9 mouse cellular contexts compared by ENCODE assay signal in genomic region chr6:134389248-134389891, GRCm38 (mm10). TPM values are rescaled to one million over a fixed set of nuclear protein-coding genes. Genes with fewer than 3 reads are reported as not detected.
A peak's percentile ranks its signal among the peaks of the same experiment; 100 is the strongest.
DNase-seq lines count a peak whose midpoint lies in the region; TF ChIP-seq lines count a peak whose summit lies in the region.
"Had no signal": no experiment of that assay in that cellular context is flagged by ENCODE, and none has a peak within 500 bp of the region (broad histone marks: within the 10 kb centered on the region; RNA-seq: fewer than 3 reads in every experiment).

No protein-coding gene starts in this region.

- no peak overlapping the region for H3ac ChIP-seq in C2C12 (ENCODE audit: control insufficient read depth, insufficient read length, low read depth)

- no peaks in the 10 kb centered on the region for H3K79me3 ChIP-seq in C2C12 (ENCODE audit: low read depth)

- H3K27me3 ChIP-seq in C2C12 (ENCODE audit: control insufficient read depth, insufficient read depth, insufficient read length), result no peaks in the 10 kb centered on the region
- H3K27me3 ChIP-seq: hindbrain, embryonic 15.5 days had no signal

- peak; percentile 61 for TF ChIP-seq CTCF in C2C12 (IDR thresholded peaks at IDR 0.05; ENCODE audit: control insufficient read depth, insufficient read depth, insufficient read length)
- TF ChIP-seq CTCF in gastrocnemius, adult 2 months (IDR thresholded peaks at IDR 0.05), result peak; percentile 78

- H3K4me3 ChIP-seq in C2C12 (ENCODE audit: insufficient read depth, poor library complexity, severe bottlenecking), result no peak overlapping the region
- H3K4me3 ChIP-seq in gastrocnemius, adult 2 months, result no peak overlapping the region
- H3K4me3 ChIP-seq: hindbrain, embryonic 15.5 days had no signal

- no peak overlapping the region for H3K27ac ChIP-seq in gastrocnemius, adult 2 months
- H3K27ac ChIP-seq: hindbrain, embryonic 15.5 days had no signal

- intact Hi-C loops in gastrocnemius, adult 2 months (cut with DNase I), result loop anchor here (1.0 to 10.0 kb wide), 2 partner anchors 145 to 428 kb away; no protein-coding TSS in a partner anchor

- no peaks in the 10 kb centered on the region for H3K36me3 ChIP-seq in C2C12 (ENCODE audit: control insufficient read depth, insufficient read depth)
- H3K36me3 ChIP-seq: hindbrain, embryonic 15.5 days had no signal

- peak; percentile 78 for DNase-seq in WW6 (ENCODE audit: low read depth, low spot score)
- peak; percentile 89 to 94 for DNase-seq in cerebellum, postnatal 14 days
- peak; percentile 75 for DNase-seq in gastrocnemius, adult 2 months
- peak; percentile 88 to 90 for DNase-seq in kidney, postnatal 4 days
- peak; percentile 77 for DNase-seq in lung, postnatal 10 days
- DNase-seq in ovary, postnatal 36 days (ENCODE audit: low spot score), result peak; percentile 74
- DNase-seq in thymus, postnatal 14 days, result peak; percentile 79

- no peaks in the 10 kb centered on the region for H3K79me2 ChIP-seq in C2C12 (ENCODE audit: control insufficient read depth, insufficient read depth)

TF ChIP-seq in C2C12, 6 proteins besides CTCF, POLR2A, EP300 and RAD21:
- TF ChIP-seq MYOG (IDR thresholded peaks at IDR 0.05; ENCODE audit: control insufficient read depth, extremely low read depth, insufficient read length) (no peak), MAX (IDR thresholded peaks at IDR 0.05) (no peak), CEBPB (IDR thresholded peaks at IDR 0.05; ENCODE audit: low read depth) (no peak), USF1 (IDR thresholded peaks at IDR 0.05; ENCODE audit: low read depth) (no peak), FOSL1 (IDR thresholded peaks at IDR 0.05; ENCODE audit: insufficient read depth, low read length, poor library complexity, severe bottlenecking) (no peak), MYOD1 (IDR thresholded peaks at IDR 0.05; ENCODE audit: control insufficient read depth, insufficient read length, low read depth) (no peak)

RNA-seq across cellular contexts. Expression of gene Bcl2l14, which starts 6.7 kb away (rescaled TPM):
- polyA plus RNA-seq in C2C12 (2012; fragmentation: generic; extraction: Trizol), result not detected
- not detected for total RNA-seq in gastrocnemius, adult 2 months (2021)
